Mouse (Mus musculus) liver, embryonic 11.5 days (tissue): ENCODE measurements around the gene Vcp. TPM values are rescaled to one million over a fixed set of nuclear protein-coding genes. Genes with fewer than 3 reads are reported as not detected.

ENCODE experiments used
- ATAC-seq: fragments of 200-750 bp; cut with Nextera tagmentation; replicated peaks from 2 replicates; pipeline ENCODE4 v1.8.0; 2017; ENCODE audit warnings: moderate number of reproducible peaks, mild to moderate bottlenecking, moderate TSS enrichment, moderate library complexity; ENCODE audit not compliant: low FRiP score
- DNase-seq: peaks from one replicate; pipeline ENCODE4 v3.0.0-alpha.2; 2017; ENCODE audit warnings: low spot score
- H3K27ac ChIP-seq: fragments of 300-500 bp; sonication (generic); 2 replicates; pipeline ENCODE4 v1.5.1; 2014; ENCODE audit warnings: mild to moderate bottlenecking, low read depth, low read length, control low read depth
- H3K27me3 ChIP-seq: fragments of 300-500 bp; sonication (generic); replicated peaks from 2 replicates; pipeline ENCODE4 v1.6.1; 2014; ENCODE audit warnings: low read length, mixed read lengths; ENCODE audit not compliant: control insufficient read depth, insufficient read depth
- H3K36me3 ChIP-seq: fragments of 300-500 bp; sonication (generic); 2 replicates; pipeline ENCODE4 v1.6.1; 2014; ENCODE audit warnings: mild to moderate bottlenecking, low read length, moderate library complexity, mixed read lengths; ENCODE audit not compliant: control insufficient read depth, insufficient read depth
- H3K4me1 ChIP-seq: fragments of 300-500 bp; sonication (generic); replicated peaks from 2 replicates; pipeline ENCODE4 v1.6.1; 2014; ENCODE audit warnings: low read length, mixed read lengths; ENCODE audit not compliant: control insufficient read depth, insufficient read depth
- H3K4me2 ChIP-seq: fragments of 300-500 bp; sonication (generic); 2 replicates; pipeline ENCODE4 v1.6.1; 2014; ENCODE audit warnings: mild to moderate bottlenecking, control low read depth, moderate library complexity
- H3K4me3 ChIP-seq: fragments of 300-500 bp; sonication (generic); 2 replicates; pipeline ENCODE4 v1.5.1; 2014; ENCODE audit warnings: low read depth, low read length, control low read depth
- H3K9ac ChIP-seq: fragments of 300-500 bp; sonication (generic); 2 replicates; pipeline ENCODE4 v1.6.1; 2014; ENCODE audit warnings: low read depth, low read length, control low read depth
- H3K9me3 ChIP-seq: fragments of 300-500 bp; sonication (generic); 2 replicates; pipeline ENCODE4 v1.6.1; 2016; ENCODE audit warnings: low read length, inconsistent platforms, mixed read lengths; ENCODE audit not compliant: control insufficient read depth
- WGBS: fragments of 180-500 bp; shearing (Covaris S2); extraction: QIAGEN DNeasy Blood & Tissue Kit; methylation state at CpG from one replicate; pipeline ENCODE4 v1.1.7; 2014; 5-methylcytosine and 5-hydroxymethylcytosine counted together
- polyA plus RNA-seq: library from polyadenylated mRNA; unstranded; fragments of >200 nt; fragmentation: Nextera tagmentation; extraction: Ambion mirVana; gene quantifications from 2 replicates; pipeline ENCODE4 v1.2.1, GENCODE M21; 2014

Vcp gene
- polyA plus RNA-seq, 1 experiment from 2014 or later = 452 TPM

- DNase-seq = no peak
- Histone ChIP-seq H3K4me1 (peaks cover 2% of the 10 kb centered on the region; the same call in 1 of the 2 replicates), H3K4me2 (no peak overlapping the region), H3K4me3 (no peak overlapping the region), H3K27ac (no peak overlapping the region), H3K36me3 (no peaks in the 10 kb centered on the region), H3K9me3 (no peaks in the 10 kb centered on the region), H3K9ac (no peak overlapping the region), H3K27me3 (peaks cover 1% of the 10 kb centered on the region; the same call in 1 of the 2 replicates)
- ATAC-seq = no peak
- 79% methylated on average over 3 of the region's 3 CpGs for WGBS
Observed at GRCm38 (mm10) chr4:42955200-42955599, 45.1 kb downstream of the Vcp start.

DNA sequence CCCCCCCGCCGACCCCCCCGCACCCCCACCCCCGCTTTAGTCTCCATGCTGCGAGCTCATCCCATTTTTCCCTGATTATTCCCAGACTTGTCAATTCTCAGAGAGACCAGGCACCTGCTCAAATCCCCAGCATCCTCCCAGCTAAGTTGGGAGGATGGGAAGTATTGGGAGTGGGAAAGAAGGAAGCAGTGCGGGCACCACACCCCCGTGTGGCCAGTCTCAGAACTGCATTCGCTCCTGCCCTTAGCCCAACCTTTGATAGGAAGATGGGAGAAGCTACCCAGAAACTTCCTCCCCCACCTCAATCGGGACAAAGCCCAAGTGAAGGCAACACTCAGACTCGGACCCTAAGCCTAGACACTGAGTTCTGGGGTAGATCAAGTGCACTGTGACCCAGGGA is 46.0 kb downstream of the Vcp start:
- Histone ChIP-seq H3K27me3 (peaks cover 6% of the 10 kb centered on the region), H3K9ac (no peak overlapping the region), H3K36me3 (no peaks in the 10 kb centered on the region), H3K4me3 (no peak overlapping the region), H3K4me2 (no peak overlapping the region), H3K9me3 (no peaks in the 10 kb centered on the region), H3K4me1 (peaks cover 3% of the 10 kb centered on the region), H3K27ac (no peak overlapping the region)
- peak; percentile 60 for DNase-seq
- 7% methylated on average over 10 of the region's 10 CpGs for WGBS
- no peak for ATAC-seq

DNA sequence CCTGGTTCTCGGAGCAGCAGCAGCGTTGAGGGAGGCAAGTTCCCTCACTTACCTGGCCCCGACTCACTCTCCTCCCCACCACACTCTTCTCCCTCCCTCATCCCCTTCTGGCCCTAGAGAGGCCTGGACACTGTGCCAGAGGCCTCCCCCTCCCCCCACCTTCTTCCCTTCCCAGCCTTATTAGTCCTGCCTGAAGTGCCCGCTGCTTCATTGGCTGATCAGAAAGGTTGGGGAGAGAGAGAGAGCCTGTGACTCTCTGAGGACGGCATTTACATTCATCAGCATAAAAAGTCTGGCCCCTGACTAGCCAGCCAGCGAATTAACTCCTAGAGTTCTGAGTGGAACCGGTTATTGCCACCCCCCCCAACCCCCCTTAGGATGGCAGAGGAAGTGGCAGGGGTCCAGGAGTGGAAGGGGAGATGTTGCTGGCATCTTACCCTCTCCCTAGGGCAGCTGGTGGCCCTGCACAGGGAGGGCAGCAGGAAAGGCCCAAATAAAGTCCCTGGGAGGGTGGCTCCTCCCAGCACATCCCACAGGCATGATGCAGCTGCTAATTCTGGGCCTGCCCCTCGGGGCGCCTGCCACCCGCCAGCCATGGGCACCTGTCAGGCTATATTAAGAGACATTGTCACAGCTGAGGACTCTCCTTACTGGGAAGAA is 46.7 kb downstream of the Vcp start:
- H3K4me3 ChIP-seq = no peak overlapping the region
- WGBS = 44% methylated on average over 10 of the region's 10 CpGs
- H3K36me3 ChIP-seq = no peaks in the 10 kb centered on the region
- ATAC-seq (no peak), DNase-seq (no peak)
- H3K9ac ChIP-seq = no peak overlapping the region
- peaks cover 7% of the 10 kb centered on the region for H3K4me1 ChIP-seq
- peaks cover 13% of the 10 kb centered on the region for H3K27me3 ChIP-seq
- H3K4me2 ChIP-seq = no peak overlapping the region
- no peaks in the 10 kb centered on the region for H3K9me3 ChIP-seq
- no peak overlapping the region for H3K27ac ChIP-seq

GRCm38 (mm10) chr4:42952563-42952962 is 47.7 kb downstream of the Vcp start:
- 80% methylated on average over 7 of the region's 7 CpGs for WGBS
- no peak overlapping the region for H3K4me3 ChIP-seq
- no peak overlapping the region for H3K27ac ChIP-seq
- DNase-seq (no peak), ATAC-seq (no peak)
- no peaks in the 10 kb centered on the region for H3K36me3 ChIP-seq
- peaks cover 23% of the 10 kb centered on the region for H3K27me3 ChIP-seq
- H3K4me2 ChIP-seq = no peak overlapping the region
- H3K9ac ChIP-seq = no peak overlapping the region
- peaks cover 7% of the 10 kb centered on the region for H3K4me1 ChIP-seq
- H3K9me3 ChIP-seq = no peaks in the 10 kb centered on the region

DNA sequence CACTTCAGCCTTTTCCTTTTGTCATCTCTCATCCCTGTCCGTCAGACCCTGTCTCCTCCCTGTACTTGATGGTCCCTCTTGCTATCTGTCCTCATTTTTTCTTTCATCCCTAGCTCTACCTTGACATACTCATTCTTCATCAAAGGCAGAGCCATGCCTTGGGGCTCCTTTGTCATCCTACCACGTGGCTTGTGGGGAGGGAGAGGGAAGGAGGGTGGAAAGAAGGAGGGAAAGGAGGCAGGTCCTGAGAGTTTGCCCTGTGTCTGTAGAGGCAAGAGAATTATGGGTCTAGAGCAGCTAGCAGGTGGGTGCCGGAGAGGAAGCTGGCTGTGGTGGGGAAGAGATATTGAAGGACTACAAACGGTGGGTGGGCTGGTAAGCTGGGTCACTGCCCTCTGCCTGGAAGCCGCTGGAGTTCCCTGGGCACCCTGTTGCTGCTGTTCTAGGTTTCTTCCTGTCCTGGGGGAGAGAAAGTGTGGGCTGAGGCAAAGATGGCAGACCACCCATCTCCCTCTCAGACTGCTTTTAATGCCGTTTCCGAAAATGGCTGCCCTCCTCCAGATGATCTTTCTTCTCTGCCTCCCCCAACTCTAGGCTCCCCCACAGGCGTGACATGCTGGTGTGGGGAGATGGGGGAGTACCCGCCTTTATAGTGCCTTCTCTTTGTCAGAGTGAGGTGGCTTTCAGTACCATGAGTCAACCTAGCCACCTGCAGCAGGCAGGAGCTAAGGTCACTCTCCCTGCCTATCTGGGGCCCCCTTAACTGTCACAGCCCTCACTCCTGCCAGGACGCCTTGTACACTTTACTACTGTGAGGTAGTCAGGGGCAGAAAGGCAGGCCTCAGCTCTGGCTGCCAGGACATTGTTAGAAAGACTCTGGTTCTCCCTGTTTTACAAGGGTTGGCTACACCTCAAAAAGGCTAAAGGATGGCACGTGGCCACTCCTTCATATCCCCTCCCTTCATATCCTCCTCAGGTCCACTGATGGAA is 48.8 kb downstream of the Vcp start:
- Histone ChIP-seq H3K9ac (no peak overlapping the region), H3K27ac (no peak overlapping the region), H3K9me3 (no peaks in the 10 kb centered on the region), H3K4me2 (no peak overlapping the region), H3K36me3 (no peaks in the 10 kb centered on the region), H3K27me3 (peaks cover 34% of the 10 kb centered on the region), H3K4me1 (peaks cover 7% of the 10 kb centered on the region), H3K4me3 (no peak overlapping the region)
- 55% methylated on average over 11 of the region's 11 CpGs for WGBS
- ATAC-seq (no peak), DNase-seq (no peak)

- Histone ChIP-seq H3K4me3 (peak overlapping the region; percentile 72), H3K4me2 (peak overlapping the region; percentile 95), H3K27me3 (peaks cover 38% of the 10 kb centered on the region), H3K9ac (peak overlapping the region; percentile 71), H3K27ac (peak overlapping the region; percentile 59; the same call in 1 of the 2 replicates), H3K9me3 (no peaks in the 10 kb centered on the region), H3K4me1 (peaks cover 7% of the 10 kb centered on the region), H3K36me3 (no peaks in the 10 kb centered on the region)
- 4% methylated on average over 19 of the region's 27 CpGs for WGBS
- peak; percentile 83 for DNase-seq
- peak; percentile 54 for ATAC-seq
Observed at GRCm38 (mm10) chr4:42950065-42950558, 50.2 kb downstream of the Vcp start.

DNA sequence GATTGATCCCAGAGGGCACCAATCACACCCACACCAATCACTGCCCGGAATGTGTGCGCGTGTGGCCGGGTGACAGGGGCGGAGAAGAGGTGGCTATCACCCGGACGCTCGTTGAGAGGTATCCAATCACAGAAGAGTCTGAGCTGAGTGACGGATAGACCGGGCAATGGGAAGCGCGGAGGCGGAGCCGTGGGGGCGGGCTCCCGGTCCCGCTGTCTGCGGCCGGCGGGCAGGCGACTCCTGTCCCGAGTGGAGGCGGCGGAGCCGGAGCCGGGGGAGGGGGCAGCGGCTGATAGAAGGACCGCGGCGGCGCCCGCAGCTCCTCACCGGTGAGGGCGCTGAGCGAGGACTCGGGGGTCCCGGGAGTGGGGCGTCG is 50.6 kb downstream of the Vcp start, which contains the start of gene Dnajb5:
Dnajb5 (plus strand) TSS at position 139 of the 376 bp plus-strand sequence.
- H3K4me3 ChIP-seq = peak within 1 kb of the TSS; percentile 72
- ATAC-seq (peak; percentile 90), DNase-seq (peak; percentile 86)
- peak within 1 kb of the TSS; percentile 71 for H3K9ac ChIP-seq
- H3K4me2 ChIP-seq = peak within 1 kb of the TSS; percentile 95
- peak within 1 kb of the TSS; percentile 59; the same call in 1 of the 2 replicates for H3K27ac ChIP-seq
- H3K9me3 ChIP-seq = no peaks in the 10 kb centered on the region
- peaks cover 42% of the 10 kb centered on the region for H3K27me3 ChIP-seq
- H3K4me1 ChIP-seq = peaks cover 7% of the 10 kb centered on the region
- under 1% methylated on average over 39 of the region's 39 CpGs for WGBS
- no peaks in the 10 kb centered on the region for H3K36me3 ChIP-seq

DNA sequence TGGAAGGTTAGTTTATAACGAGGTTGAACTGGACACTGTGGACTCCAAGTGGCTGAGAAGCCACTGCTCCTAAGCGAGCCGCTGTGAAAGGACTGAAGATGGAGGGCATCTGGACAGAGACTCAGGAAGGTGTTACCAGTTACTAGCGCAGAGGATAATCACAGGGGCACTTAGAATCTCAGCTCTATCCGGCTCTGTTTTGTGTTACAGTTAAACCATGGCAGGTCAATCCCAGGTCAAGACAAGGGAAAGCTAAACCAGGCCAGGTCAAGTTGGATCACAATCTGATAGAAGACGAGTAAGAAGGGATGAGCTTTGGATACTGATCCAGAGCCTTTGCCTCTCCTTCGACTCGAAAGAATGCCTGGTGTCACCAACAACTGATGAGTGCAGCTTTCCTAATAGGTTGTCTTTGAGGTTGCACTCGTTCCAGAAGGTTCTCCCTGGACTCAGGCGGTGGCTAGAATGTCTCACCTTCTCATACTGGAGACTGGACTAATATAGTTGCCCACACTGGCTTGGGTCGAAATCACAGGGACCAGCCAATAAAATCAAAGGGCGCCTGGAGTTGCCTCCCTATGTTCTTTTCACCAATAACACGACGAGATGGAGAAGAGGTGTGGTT is 51.1 kb downstream of the Vcp start:
- Histone ChIP-seq H3K4me2 (peak overlapping the region; percentile 95), H3K36me3 (no peaks in the 10 kb centered on the region), H3K9ac (no peak overlapping the region), H3K9me3 (no peaks in the 10 kb centered on the region), H3K4me3 (peak overlapping the region; percentile 72), H3K4me1 (peaks cover 7% of the 10 kb centered on the region), H3K27ac (no peak overlapping the region), H3K27me3 (peaks cover 44% of the 10 kb centered on the region)
- DNase-seq (no peak), ATAC-seq (no peak)
- WGBS = 7% methylated on average over 14 of the region's 14 CpGs
